Mouse (Mus musculus) mature B cell (primary cell): ENCODE measurements around the gene Caln1.

Source experiments
- in situ Hi-C: fragments of 300-500 bp; cut with MboI; formaldehyde crosslinking; loops from 2 replicates; pipeline ENCODE4 v1.14.3; 2019

Caln1 gene

DNA sequence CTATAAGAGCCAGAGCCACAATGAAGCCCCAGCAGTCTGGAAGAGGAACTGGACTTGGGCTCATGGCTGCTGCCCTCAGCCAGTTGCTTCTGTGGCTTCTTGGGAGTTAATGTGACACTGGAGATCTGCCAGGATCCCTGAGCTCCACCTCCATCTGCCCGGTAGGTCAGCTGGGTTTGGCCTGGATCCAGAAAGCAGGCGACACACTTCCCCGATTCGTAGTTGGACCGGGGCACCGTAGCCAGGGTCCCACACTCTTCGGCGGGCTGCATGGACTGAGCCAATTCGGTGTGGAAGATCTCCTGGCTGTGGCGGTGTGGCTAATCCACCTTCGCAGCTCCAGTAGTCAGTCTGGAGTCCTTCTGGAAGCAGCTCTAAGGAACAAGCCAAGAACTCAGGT, at the start of gene Caln1:
Caln1 (plus strand) TSS at position 219 of the 400 bp plus-strand sequence.
- in situ Hi-C loops, result no loop called here

DNA sequence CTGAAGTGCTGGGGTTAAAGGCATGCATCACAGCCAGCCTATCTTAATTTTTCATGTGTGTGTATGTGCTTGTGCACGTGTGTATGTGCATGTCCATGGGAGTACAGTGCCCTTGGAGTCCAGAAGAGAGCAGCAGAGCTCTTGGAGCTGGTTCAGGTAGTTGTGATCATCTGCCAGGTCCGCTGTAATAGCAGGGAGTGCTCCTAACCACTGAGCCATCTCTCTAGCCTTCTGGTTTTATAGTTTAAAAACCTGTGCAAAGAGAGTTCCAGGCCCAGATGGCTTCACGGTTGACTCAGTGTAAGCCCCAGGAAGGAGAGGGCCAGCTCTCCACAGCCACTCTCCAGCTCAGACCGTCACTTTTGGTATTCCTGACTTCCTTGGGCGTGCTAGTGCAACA, 49.5 kb upstream of the Caln1 start:
- in situ Hi-C loops, result no loop called here

DNA sequence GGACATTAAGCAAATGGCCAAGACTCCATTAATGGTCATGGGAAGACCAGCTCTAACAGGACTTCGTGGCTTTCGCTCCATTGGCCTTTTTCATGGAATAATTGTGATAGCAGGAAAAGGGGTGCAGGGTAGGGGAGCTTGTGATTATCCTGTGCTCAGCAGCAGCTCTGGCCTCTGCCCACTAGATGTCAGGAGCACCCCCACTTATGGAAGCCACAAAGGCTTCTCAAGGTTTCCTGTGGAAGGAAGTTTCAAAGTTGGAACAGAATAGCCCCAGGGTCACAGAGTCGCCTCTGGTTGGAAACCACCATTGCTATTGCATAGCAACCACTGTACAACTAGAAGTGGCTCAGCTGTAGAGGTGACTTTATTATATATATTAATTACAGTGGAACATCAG, 48.8 kb upstream of the Caln1 start:
- in situ Hi-C loops, result no loop called here

DNA sequence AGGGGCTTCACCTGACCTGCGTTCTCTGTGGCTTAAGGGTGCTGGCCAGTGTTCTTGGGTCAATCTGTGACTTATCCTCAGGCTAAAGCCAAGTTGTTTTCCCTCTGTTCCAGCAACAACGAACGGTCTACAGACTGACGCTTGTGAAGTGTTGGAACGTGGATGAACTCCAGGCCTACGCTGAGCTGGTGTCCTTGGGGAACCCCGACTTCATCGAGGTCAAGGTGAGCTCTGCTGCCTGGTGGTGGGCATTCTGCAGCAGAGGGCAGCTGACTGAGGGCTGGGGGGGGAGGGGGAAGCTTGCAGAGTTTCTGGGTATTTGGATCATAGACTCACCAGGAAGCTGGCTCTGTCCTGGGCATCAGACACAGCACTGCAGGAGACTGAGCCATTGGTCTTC, 43.8 kb upstream of the Caln1 start:
- in situ Hi-C loops, result no loop called here

DNA sequence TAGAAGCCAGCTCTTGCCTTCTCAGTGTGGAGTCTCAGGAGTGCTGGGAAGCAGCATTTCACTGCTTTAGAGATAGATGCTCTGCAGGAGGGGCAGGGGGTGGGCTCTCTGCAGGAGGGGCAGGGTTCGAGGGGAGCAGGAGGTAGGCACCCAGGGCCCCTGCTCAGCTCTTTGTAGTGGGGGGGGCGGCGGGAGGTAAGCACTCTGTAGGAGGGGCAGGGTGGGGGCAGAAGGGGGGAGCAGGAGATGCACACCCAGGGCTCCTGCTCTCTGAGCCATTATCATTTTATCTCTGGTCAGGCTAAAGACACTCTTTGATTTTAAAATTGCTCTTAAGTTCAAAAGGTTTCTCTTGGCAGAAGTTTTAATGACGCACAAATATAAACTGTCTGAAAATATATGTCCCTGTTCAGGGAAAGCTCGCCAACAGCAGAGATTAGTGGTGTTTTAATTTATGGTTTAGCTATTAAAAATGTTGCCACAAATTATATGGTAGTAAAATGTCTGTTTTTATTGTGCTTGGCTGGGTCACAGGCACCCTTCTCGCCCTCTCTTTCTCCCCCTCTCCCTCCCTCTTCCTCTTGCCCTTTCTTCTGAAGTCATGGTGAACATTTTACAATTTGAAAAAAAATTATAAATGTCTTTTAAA, 41.5 kb upstream of the Caln1 start:
- in situ Hi-C loops, result no loop called here

DNA sequence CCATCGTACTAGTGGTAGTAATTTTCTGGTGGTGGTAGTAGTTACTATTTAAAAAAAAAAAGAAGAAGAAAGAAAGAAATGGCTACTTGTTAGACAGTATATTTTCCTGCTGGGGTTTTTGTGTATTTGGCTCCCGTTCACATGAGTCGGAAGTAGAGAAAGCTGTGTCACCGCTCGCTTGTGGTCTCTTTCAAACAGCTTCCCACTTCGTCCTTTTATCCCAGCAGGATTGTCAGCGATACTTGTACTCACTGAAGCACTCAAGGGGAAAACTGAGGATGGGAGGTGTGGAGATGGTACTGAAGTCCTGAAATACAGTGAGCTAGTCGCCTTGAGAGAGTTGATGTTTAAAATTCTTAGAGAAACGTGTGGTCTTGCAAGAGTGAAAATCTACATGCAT, 40.9 kb upstream of the Caln1 start:
- in situ Hi-C loops, result no loop called here

DNA sequence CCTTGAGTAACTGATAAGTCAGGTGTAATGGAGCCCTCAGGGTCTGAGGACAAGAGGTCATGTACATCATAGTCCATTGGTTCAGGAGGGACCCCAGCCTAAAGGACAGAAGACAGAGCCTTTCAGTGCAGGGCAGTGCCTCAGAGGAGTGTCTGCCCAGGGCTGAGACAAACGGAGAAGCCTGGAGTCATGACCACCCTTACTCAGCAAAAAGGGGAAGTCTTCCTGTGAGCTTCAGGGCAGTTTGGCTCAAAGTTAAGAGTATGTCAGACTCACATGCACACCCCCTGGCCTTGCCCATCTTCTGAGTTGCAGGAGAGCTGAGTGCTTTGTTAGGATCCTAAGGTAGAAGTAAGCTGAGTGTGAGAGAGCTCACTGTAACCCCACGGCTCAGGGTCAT, 39.4 kb upstream of the Caln1 start:
- in situ Hi-C loops, result no loop called here

DNA sequence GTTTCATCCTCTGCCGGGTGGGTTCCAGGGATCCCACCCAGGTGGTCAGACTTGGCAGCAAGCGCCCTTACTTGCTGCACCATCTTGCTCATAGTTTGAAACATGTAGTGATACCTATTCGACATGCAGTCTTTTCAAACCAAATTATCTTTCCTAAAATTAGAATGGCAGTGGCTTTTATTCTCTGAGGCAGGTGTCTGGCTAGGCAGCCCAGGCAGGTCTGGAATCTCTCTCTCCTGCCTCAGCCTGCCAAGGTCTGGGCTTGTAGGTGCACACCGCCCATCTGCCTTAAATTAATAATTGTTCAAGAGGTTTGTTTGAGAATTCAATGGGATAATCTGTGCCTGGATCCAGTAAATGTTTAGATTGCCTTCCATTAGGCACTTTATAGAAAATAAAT, 38.5 kb upstream of the Caln1 start:
- in situ Hi-C loops, result no loop called here

DNA sequence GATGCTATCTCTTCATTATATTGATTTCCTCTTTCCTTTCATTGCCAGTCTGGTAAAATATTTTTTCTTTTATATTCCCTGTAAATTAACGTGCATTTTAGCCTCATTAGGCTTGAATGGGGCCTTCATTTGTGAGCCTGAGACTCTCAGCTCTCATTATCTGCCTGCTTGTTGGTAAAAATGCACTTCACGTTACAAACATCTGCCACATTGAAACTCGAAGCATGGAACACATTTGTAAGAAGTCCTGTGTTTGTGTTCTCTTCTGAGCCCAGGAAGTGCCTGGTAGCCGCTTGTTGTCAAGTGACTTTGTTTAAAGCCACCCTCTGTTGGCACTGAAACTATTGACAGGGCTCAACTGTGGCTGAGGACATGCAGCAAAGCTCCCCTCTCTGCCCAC, 38.0 kb upstream of the Caln1 start:
- in situ Hi-C loops, result no loop called here

DNA sequence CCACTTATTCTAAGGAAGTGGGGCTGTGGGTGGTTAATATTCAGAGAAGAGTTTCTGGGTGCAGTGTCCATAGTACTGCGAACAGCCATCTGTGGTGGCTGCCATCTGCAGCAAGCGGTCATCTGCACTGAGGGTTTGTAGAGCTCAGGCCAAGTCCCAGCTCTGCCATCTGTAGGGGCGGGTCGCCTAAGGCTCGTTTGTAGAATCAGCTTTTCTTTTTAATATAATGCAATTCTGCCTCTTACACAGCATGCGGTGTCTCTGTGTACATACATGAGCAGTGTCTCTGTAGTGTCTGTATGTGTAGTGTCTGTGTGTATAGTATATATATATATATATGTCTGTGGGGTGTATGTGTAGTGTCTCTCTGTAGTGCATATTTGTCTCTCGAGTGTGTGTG, 35.7 kb upstream of the Caln1 start:
- in situ Hi-C loops, result no loop called here

DNA sequence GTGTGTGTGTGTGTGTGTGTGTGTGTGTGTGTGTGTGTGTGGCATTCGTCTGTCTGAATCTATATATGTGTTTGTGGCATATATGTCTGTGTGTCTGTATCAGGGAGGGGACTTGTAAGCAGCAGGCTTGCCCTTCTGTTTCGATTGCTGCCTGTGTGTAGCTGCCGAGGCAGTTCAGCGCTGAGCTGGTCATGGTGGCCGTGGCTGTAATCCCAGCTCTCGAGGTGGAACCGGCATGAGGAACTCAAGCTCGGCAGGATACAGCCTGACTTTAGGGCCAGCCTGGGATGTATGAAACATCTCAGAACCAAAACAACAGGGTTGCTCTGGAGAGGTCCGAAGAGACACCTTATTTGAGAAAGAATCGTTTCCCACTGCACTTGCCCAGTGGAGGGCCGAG, 35.3 kb upstream of the Caln1 start:
- in situ Hi-C loops, result no loop called here

DNA sequence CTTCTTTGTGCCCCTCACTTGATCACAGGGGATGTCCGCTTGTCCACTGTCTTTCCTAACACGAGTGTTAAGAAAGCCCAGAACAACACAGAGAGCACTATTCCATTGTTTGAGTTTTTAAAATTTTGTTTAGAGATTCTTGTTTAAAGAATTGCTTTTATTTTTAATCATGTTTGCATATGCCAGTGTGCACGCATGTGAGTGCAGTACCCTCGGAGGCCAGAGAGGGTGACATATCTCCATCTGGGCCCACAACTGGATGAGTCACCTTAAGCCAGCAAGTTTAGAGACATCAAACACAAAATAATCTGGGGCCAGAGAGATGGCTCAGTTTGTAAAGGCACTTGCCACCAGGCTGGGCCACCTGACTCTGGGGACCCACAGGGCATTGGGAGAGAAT, 33.8 kb upstream of the Caln1 start:
- in situ Hi-C loops, result no loop called here

DNA sequence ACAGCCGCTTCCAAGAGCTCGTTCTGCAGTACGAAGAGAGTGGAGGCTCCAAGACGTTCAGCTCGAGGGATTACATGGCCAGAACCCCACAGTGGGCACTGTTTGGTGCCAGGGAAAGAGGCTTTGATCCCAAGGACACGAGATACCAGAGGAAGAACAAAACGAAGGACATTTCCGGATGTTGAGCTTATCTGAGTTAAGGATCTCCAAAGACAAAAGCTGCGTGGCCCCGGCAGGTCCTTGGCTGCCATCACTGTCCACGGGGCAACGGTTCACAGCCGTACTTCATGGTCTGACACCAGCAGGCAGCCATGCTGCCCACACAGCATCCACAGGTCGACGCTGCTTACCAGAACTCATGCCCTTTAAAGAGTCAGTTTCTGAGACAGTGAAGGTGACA, 28.6 kb upstream of the Caln1 start:
- in situ Hi-C loops, result no loop called here

DNA sequence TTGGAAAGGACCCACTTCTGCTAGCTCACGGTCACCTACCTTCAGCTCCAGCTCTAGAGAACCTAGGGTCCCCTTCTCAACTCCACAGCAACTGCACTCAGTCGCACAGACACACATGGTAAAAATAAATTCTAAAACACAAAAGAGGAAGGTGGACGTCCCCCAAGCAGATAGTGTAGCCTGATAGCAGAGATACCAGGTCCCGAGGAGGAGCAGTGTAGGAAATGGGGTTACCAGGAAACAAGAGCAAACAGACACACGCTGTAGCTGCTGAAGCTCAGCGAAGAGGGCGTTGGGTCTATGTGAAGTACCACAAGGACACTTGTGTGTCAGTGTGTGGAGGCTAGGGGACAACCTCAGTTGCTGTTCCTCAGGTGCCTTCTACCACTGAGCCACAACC, 24.3 kb upstream of the Caln1 start:
- in situ Hi-C loops, result no loop called here

DNA sequence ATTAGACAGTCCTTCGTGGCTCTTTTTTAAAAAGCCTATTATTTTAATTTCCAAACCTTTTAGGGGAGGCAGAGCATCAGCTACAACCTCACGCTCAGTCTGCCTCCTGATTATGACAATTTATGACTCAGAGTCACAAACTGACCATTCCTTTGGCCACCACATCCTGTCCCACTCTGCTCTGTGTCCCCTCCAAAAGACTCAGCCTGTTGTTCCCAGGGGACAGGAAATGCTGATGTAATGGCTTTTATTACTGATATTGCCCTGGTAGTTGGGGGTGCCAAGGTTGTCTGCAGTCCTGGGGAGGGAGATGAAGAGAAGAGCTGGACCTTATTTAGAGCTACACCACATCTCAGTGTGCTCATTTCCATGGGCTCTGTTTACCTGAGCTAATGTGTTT, 23.4 kb upstream of the Caln1 start:
- in situ Hi-C loops, result no loop called here

DNA sequence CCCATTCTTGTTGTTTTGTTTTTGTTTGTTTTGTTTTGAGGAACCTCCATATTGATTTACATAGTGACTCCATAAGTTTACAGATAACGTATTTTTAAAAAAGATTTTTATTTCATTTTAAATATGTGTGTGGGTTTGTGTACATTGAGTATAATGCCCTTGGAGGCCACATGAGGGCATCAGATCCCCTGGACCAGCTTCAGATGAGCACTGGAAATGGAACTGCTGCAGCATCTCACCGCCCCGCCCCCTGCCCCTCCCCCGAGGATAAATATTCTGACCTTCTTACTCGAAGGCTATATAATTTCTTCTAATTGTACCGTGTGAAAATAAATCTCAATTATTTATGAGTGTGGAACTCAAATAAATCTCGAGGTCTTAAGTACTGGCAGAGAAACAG, 14.0 kb upstream of the Caln1 start:
- in situ Hi-C loops, result no loop called here

DNA sequence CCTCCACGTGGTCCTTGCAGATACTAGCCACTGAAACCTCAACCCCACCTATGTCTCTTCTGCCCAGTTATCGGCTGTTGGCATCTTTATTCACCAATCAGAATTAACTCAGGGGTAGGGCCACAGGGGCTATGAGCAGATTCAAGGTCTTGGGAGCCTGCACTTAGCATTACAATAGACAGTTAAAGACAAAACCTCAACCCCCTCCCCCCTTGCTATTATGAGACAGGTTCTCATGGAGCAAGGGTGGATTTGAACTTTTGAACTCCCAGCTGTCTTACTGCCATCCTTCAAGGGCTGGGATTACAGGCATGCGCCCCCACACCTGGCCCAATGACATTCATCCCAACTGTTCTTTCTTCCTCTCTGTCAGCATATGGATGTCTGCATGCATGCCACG, 6.1 kb upstream of the Caln1 start:
- in situ Hi-C loops, result no loop called here

DNA sequence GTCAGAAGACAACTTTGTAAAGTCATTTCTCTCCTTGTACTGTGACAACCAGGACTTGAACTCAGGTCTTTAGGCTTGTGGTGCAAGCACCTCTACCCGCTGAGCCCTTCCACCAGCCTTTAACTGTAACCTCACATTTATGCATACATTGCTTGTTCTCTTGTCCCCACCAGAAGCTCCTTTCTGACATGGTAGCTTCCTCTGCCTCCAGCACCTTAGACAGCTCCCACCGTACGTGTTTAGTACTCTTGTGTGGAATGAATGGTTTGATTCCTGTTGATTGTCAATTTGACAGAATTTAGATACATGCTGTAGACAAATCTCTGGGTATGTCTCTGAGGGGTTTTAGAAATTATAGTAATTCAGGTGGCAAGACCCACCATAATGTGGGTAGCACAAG, 5.5 kb upstream of the Caln1 start:
- in situ Hi-C loops, result no loop called here

DNA sequence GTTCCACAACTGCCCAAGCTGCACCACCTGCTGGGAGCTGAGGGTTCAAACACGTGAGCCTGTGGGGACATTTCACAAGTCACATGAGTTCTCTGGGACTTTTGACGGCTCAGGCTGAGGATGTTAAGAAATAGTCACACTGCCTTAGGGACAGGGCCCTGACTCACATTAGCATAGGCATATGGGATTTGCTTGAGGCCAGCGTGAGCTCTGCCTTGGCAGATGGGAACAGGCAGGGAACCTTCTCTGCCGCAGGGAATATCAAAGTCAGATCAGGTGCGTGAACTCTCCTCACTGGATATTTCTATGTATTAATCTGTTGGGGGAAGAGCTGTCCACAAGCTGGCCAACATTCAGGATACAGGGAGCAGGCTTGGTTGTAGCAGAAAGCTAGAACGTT, 1.0 kb upstream of the Caln1 start:
- in situ Hi-C loops, result no loop called here

DNA sequence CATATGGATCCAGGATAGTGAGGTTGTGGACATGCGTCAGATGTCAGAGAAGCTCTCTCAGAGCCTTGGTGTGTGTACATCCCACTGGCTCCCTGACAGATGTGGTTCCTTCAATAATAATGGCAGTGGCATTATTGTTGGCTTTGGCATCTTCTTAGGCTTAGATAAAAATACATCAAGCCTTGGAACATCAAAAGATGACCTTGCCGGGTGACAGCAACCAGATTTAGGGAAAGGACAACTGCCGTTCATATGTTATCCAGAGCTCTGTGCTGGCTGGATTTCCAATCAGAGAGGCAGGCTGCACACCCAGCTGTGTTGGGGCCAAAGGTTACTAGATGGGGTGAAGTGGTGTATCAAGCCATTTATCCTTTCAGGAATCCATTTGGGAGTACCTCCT, 6.2 kb downstream of the Caln1 start:
- in situ Hi-C loops, result no loop called here

DNA sequence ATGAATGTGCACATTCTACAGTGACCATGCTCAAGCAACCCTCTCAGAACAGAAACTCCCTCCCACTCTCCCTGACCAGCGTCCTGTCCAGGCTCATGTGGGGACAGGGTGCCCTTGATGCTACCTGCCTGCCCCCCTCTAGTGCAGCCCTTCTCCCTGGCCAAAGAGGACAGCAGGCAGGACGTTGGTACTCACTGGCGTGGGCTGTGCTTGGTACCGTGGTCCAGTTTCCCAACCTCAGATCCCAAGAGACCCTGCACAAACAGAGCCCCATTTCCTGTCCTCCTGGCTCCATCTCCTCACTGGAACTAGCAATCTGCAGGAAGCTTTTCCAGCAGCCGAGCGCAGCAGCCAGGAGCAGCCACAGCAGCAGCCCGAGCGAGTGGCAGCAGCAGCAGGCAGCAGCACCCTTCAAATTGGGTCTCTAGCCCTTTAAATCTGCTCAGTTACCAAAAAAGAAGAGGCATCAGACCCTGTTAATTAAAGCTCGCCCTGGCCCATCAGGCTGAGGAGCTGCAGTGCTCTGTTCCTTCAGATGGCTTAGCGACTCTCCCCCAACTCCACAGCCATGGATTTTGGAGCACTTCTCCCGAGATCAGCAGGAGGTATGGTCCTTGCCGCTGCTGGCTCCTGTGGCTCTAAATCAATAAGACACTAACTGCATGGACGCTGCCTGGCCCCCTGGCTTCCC, 15.1 kb downstream of the Caln1 start, which contains the start of gene A330070K13Rik:
A330070K13Rik (minus strand) TSS at position 410 of the 691 bp plus-strand sequence.
- in situ Hi-C loops, result no loop called here

DNA sequence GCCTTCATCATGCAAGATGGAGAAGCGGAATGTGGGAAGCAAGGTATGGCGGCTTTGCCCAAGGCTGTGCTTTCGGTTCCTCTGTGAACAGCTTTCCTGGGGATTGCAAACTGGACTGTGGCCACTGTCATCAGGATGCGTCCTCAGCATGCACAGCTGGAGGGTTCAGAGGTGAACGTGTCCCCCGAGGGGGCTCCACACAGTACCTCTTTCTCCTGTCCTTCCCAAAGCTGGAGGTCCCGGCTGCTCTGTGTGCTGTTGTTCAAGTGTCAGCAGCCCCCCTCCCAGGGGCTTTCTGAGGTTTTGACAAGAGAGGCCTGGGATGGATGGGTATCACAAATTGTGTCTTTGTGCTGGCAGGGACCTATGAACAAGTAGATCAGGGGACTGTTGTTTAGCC, 17.2 kb downstream of the Caln1 start:
- in situ Hi-C loops, result no loop called here

DNA sequence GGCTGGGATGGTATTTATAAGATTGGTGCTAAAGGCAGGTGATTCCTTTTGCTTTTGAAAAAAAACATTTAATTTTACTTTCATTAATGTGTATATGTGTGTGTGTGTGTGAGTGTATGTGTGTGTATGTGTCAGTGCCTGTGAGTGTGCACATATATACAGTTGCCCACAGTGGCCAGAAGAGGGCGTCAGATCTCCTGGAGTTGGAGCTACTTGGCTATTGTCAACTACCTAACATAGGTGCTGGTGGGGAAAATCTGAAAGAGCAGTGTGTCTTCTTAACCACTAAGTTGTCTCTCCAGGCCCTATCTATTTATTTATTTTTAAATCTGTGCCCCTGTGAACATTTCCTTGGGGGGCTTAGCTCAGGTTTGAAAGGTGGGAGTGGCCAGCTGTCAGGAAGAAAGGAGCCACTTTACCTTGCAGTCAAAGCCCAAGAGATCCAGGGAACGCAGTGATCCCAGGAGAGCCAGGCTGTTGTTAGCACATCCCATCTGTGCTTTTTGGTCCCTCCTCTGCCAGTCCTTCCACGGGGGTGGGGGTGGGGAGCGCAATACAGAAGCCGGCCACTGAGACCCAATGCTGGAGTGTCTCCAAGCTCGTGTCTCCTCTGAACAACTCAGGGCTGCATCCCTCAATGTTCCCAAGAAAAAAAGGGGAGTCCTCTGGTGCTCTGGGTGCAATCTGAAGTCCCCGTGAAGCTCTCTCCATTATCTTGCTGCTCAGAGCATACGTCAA, 24.5 kb downstream of the Caln1 start:
- in situ Hi-C loops, result no loop called here
